Mouse (Mus musculus) megakaryocyte, embryonic 14.5 days (primary cell): ENCODE results near the gene Vpreb2.

Experiments
- FLI1 ChIP-seq: IDR thresholded peaks from 2 replicates; pipeline ENCODE4 v1.6.1; 2012; ENCODE audit warnings: low read length, inconsistent platforms, mixed read lengths
- GATA1 ChIP-seq: IDR thresholded peaks from 3 replicates; pipeline ENCODE4 v1.6.1; 2012; ENCODE audit warnings: mixed read lengths, low read length, inconsistent platforms, borderline replicate concordance

DNA sequence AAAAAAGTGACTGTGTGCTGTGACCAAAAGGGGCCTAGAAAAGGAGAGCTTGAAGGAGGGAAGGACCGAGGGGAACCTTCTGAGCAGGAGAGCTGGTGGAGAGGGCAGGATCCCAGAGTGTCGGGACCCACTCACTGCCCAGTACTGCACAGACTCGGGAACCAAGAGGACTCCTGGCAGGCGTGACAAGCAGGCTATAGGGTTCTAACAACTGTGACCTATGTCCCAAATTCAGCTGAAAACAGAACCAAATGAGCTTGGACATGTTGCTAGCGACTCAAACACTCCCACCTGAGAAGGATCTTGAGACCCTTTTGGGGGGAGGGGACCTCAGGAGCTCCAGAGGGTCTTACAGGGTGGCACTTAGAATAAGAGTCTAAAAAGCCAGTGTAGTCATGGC, 4.8 kb downstream of the Vpreb2 start:
- no peak for TF ChIP-seq GATA1
- TF ChIP-seq FLI1 = no peak
